Mouse (Mus musculus) lung, postnatal 25 days (tissue): ENCODE data around the gene Btbd10.

Source experiments
- DNase-seq: peaks from one replicate; pipeline ENCODE4 v3.0.0; 2022; ENCODE audit warnings: low spot score

Gene Btbd10

DNA sequence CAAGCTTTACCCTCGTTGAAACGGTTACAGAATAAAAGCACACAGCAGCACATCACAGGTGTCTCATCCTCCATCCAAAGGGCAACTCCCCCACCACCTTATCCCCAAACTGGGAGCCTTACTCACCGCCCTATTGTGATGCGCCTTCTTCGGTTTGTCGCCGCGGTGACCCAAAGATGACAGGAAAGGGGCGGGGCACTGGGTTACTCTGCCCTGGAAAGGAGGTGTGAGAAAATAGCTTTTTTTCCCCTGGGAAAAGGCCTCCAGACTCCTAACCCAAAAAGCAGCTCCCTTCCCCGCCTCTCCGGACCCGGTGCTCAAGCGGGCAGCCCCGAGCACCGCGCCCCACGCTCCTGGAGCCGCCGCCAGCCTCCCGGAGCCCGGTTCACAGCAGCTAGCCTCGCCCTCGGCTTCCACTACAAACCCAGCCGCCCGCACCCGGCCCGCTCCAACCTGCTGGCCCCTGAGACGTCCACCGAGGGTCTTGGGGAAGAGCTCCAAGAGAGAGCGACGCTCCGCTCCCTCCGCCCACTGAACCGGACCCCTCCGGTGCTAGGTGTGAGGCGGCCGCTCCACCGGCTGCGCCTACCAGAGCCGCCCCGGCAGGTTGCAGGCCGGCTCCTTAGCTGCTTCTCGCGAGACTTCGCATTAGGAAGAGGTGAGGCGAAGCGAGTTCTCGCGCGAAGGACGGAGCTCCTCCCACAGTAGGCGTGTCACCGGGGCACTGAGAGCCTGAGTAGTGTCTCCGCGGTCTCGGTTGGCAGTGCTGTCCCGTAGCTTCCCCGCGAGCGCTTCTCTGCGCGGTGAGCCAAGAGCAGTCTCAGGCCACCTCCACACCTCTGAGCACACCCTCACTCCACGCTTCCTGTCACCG, at the start of gene Btbd10:
Gene Btbd10, minus strand, starts transcription at position 647 of the 874 bp plus-strand sequence.
- DNase-seq, result peak; percentile 99

DNA sequence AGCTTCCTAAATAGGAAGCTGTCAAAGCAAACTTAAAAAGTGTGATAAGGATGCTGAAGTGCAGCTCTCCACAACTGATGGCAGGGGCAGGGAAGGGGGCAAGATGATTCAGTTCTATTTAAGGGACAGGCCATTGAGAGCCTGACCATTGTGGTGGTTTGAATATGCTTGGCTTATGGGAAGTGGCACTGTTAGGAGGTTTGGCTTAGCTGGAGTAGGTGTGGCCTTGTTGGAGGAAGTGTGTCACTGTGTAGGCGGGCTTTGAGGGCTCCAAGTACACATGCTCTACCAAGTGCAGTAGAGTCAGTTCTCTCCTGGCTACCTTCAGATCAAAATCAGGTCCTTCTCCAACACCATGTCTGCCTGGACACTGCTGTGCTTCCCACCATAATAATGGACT, 47.3 kb upstream of the Btbd10 start:
- DNase-seq, result no peak

DNA sequence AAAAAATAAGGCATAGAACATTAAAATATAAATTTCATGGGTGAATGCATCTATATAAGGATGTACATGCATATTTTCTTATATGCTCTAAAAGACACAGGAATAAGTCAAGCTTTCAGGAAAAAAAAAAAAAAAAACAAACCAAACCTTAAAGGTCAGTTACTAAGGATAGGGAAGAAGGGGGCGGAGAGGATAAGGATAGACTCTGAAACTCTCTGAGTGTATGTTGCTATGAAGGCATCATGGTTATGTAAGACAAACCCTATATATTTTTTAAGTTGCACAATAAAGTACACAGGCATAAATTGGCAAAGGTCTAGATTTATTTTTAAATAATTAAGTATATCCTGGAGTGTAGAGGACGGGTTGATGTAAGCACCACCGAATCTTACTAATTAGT, 46.1 kb upstream of the Btbd10 start:
- no peak for DNase-seq

DNA sequence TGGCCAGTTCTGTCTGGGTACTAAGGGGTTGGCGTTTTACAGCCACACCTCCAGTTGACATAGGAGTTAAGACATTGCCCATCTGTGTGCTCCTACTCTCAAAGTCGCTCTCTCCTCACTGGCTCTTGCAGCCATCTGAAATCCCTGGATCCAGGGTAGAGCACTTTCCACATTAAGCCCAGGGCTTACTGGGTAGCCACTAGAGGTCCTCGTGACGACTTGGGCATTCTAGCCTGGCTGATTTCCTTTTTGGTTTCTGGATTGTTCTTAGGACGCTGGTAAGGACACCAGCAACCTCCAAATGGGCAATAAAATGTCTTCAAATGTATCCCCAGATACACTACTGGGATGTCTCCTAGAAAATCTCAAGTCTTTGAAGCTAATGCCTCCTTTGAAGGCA, 39.5 kb upstream of the Btbd10 start:
- DNase-seq, result no peak

DNA sequence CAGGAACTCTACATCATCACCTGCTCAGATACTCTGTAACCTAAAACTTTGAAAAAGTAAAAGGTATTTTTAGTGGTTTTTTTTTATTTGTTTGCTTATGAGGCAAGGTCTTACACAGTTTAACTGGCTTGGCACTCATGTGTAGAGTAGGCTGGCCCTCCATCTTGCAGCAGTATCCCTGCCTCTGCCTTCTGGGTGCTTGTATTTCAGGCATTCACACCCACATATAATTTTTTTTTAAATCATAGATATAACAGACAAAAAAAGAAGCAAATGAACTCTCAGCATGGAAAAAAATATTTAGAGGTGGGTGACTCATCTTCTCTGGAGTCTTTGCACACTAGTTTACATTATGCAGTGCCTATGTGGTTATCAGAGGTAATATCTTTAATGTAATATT, 28.9 kb upstream of the Btbd10 start:
- no peak for DNase-seq

DNA sequence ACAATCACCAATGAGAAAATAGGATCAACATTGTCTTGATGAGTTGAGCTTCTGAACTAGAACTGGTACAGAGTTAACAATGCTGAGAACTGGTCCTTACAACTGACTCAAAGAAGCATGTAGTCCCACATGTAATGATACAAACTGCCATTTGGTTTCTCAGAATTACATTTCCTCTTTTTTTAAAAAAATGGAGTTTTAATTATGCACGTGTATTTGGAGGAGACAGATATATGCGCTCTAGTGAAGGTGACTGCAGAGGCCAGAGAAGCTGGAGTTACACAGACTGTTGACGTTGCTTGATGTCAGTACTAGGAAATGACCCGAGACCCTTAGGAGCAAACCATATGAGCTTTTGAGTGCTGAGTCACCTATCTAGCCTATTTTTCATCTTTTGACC, 27.5 kb upstream of the Btbd10 start:
- no peak for DNase-seq

DNA sequence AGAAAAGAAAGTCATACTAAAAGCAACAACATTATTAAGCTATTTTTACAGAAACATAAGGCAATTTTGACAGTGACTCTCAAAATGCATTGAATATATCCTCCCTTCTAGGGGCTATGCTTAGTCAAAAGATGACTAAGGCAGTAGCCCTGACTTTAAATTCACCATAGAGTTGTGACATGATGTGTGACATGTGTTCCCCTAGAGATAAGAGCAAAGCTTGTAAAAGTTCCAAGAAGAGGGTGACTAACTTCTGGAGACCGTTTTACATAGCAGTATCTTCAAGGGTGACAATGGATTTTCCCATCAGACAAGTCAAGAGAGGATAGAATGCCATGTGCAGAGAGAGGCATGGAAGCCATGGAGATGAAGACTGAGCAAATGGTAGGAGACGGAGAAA, 22.4 kb upstream of the Btbd10 start:
- DNase-seq, result no peak

DNA sequence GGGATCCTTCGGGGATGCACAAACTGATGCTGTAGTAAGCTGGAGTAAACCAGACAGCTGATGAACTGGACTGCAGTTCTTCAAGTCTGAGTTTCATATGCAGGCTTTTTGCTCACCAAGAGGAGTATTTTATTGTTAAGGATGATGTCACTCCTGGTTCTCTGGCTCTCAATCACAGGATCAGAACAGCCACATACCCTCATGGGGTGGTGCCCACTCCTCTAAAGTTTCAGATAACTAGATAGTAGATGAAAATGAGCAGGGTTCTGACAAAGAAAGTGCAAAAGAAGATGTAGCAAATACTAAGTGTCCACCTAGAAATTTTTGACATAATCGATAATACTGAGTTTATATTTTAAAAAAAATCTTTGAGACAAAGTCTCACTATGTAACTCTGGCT, 19.3 kb upstream of the Btbd10 start, which contains the start of gene Pth:
Gene Pth, minus strand, starts transcription at position 101 of the 400 bp plus-strand sequence.
- no peak for DNase-seq

DNA sequence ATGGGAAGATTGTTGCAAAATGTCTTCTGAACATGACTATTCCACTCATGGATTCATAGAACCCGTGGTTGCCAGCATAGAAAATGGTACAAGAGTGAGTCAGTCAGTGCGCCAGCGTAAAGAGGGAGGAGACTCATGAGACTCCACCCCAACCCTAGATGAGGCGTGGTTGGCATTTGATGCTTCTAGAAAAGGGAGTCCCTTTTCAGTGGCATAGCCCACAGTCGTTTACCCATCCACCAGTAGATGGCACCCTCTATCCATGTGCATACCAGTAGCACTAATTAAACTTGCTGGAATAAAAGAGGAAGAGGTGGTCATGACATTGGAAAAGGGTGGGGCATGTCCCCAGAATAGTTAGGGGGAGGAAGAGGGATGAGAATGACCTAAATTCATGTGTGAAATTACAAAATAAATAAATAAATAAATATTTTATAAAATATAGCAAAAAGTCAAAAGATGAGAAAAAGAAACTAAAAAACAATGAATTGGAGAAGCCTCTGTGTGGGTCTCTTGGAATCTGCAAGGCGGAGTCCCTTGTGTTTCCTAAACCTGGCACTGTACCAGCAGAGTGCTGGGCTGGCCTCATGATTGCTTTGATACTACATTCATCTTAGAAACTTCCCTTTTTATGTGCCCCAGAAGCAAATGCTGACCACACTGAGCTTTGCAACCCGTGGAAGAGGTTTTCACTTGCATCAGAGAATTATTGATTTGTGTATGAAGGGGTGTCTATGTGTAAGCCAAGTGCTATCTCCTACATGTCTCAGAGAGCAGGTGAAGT, 8.9 kb upstream of the Btbd10 start:
- DNase-seq, result peak; percentile 81

DNA sequence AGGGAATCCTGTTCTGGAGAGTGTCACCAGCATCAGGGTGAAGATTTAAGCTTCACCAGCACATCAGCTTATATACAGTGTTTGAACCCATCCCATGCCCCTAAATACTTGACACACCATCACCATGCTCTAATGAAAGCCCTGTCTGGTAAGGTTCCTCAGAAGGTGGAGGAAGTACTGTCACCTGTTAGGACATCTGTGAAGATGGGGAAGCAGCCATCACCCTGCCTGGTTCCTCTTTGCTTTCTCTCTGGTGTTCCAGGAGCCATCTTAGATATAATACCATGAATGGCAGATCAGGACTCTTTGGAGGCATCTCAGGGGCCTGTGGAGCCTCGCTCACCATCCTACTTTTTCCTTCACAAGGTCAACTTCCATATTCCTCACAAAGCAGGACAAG, 3.5 kb upstream of the Btbd10 start:
- DNase-seq, result no peak

DNA sequence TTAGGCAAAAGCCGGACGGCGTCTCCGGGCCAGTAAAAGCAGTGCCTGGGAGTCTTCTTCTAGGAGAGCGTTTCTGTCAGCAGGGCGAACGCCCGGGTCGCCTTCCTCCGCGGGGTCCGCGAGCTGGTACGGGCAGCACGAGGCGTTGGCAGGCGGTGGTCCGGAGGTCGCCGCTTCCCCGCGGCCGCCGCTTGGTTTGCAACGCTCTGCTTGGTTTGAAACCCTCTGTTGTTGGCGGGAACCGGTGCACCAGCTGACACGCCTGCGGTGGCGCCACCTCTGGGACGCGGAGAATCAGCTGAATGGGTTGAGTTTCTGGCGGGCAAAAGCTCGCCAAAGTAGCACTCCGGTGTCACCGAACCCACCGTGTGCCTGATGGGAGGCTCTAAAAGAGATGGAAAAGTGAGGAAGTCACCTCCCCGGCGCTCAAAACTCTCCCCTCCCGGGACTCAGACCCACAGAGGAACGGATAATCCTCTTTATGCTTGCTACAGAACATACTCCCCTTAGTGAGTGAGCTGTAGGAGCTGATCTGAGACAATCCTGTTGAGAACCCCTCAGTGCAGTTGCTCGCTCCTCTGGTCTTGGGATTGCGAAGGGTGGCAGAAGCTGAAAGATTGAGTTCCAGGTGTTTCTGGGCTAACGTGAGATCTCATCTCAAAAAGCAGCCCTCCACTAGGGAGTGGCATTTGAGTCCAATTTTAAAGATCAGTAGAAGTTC, 588 bp upstream of the Btbd10 start:
- DNase-seq, result peak; percentile 79

DNA sequence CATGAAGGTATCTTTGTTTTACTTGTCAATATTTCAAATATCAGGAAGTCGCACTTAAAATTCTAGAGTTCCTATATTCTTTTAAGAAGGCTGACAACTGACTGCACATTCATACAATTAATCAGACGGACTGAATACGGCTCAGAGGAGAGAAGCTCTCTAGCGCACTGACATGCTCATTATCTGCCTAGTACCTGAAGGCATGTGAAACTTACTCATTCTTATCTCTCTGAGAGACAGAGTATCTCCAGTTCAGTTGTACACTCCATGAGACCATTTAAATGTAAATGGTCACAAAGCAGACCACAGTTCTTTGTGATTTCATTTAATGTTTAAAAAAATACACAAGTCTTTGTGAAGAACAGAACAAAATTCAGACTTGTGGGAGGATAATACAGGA, 1.8 kb downstream of the Btbd10 start:
- no peak for DNase-seq

DNA sequence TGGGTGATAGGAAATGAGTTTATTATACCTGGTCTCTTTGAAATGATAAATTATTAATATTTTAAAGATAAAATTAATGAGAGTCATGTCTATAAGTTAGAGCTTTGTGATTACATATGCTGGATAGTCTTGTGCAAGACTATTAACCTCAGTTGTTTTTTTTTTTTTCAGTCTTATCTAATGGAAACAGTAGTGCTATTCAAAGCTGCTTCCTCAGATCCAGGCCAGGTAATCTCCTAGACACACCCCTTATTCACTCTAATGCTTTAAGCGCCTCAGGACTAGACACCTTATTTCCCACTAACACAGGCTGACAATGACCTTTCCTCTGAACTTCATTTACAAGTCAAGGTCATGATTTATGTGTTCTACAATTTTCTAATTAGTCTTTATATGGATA, 20.1 kb downstream of the Btbd10 start:
- no peak for DNase-seq

DNA sequence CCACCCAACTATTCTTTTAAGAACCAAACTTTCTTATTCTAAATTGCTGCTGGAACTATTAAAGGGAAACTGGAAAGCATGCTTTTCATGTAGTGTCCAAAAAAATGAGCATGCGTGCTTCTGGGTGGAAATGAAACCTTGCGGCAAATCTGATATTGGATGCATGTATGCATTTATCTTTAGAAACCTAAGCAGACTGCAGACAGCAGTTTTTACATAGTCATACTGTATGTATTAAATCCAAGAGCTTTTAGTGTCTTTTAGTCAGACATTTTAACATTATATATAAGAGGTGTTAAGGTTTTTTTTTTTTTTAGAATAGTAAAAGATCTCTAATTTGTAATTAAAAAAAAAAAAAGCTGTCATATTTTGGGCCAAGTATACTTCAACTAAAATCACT, 21.5 kb downstream of the Btbd10 start:
- no peak for DNase-seq

DNA sequence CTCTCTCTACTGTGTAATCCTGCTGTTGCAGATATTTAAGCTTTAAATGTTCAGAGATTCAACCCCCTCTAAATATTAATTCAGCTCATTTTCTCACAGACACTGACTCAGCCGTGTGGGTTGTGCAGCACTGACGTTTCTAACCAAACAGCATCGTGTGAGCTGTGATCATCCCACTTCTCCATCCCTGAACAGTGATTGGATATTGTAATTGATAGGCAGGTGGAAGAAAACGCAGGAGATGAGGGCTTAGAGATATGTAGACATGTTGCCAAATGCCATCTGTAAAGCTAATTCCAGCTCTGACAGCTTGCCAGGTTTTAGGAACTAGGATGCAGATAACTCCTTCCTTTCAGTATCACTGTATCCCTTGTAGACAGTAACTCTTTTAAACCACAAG, 21.9 kb downstream of the Btbd10 start:
- DNase-seq, result no peak

DNA sequence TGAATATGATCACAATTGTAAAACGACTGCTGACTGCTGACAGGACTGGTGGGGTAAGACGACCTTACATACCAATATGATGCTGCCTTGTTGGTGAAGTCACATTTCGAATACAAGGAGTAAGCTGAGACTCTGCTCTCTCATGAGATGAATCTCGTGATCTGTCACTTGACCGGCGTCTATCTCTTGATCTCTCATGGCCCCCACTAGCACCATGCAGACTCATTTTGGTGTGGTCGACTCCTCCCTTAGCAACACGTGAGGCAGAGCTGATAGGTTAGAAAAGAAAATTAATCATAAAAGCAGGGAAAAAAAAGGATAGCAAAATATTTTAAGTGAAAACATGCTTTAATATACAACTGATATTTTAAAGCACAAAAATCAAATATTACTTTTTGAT, 33.9 kb downstream of the Btbd10 start:
- DNase-seq, result no peak

DNA sequence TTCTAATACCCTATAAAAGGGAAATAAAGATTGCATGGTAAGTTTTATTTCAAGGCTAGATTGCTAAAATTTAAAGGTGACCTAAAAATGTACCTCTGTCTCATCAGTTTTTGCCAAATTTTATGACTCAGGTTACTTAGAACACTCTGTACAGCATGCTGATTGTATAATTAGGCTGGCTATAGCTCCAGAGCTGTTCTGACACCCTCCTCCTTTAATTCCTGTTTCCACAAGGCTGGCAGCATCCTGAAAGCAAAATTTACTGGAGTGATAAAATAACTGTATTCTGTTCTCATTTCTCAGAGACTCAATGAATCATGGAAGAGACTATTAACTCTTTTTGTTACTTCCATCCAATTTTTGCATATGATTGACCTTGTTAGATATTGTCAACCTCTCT, 35.2 kb downstream of the Btbd10 start:
- DNase-seq, result no peak

DNA sequence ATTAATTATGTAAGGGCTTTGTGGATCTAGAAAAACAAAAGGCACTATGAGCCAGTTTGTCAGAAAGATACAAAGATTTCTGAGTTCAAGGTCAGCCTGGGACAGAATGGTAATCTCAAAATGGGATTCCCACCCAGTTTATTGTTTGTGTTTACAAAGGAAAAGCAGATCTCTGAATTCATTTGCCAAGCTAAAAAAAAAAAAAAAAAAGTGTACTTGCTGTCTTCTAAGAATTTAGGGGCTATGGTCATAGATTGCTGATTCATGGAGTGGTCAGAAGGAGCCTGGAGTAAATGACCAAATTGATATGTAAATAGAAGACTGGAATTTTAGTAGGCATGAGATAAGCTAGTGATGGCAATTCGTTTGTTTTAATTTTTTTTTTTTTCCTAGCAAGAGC, 49.1 kb downstream of the Btbd10 start:
- no peak for DNase-seq

DNA sequence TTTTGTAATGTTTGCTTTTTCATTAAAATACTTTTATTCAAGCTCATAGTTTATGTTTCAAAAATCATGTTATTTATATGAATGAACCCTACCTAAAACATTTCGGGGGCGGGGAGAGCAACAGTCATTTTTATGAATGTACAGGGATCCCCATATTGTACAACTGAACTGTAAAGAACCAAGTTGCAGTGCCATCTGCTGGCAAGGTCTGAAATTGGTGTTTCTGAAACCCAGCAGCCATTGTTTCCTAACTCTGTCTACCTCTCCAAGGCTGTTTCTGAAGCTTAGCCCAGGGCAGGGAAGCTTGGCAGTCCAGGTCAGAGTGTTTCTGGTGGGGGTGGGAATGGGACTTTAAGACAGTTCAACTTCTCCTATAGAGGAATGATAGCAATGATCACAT, 57.4 kb downstream of the Btbd10 start:
- DNase-seq, result peak; percentile 48

DNA sequence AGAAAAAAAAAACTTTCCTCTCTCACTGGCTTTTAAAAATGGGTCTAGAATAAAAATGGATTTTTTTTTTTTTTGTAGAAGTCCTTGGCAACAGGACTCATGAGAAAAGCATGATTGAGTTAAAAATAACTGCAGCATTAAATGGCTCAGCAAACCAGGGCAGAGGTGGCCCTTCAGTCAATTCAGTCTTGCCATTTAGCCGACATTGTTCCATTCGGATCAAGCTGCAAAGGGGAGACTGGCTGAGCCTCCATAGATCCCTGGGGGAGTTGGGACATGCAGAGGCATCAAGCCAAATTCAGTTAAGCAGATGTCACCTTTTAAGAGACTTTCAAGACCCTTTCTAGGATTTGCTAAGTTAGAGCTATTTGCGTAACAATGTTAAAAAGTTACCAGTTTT, 59.1 kb downstream of the Btbd10 start:
- DNase-seq, result no peak

DNA sequence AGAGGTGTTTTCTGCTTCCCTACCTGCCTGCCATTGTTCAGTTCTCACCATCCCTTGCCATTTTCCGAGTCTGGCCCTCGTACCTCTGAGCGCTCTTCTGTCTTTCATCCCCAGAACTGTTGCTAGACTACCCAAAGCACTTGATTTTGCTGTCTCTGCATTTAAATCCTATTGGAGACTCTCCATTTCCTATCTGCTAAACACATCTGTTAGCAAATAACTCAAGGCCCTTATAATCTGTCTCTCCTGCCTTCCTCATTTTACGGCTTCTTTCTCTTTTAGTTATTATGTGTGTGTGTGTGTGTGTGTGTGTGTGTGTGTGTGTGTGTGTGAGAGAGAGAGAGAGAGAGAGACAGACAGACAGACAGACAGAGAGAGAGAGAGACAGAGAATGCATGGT, 71.4 kb downstream of the Btbd10 start:
- no peak for DNase-seq

DNA sequence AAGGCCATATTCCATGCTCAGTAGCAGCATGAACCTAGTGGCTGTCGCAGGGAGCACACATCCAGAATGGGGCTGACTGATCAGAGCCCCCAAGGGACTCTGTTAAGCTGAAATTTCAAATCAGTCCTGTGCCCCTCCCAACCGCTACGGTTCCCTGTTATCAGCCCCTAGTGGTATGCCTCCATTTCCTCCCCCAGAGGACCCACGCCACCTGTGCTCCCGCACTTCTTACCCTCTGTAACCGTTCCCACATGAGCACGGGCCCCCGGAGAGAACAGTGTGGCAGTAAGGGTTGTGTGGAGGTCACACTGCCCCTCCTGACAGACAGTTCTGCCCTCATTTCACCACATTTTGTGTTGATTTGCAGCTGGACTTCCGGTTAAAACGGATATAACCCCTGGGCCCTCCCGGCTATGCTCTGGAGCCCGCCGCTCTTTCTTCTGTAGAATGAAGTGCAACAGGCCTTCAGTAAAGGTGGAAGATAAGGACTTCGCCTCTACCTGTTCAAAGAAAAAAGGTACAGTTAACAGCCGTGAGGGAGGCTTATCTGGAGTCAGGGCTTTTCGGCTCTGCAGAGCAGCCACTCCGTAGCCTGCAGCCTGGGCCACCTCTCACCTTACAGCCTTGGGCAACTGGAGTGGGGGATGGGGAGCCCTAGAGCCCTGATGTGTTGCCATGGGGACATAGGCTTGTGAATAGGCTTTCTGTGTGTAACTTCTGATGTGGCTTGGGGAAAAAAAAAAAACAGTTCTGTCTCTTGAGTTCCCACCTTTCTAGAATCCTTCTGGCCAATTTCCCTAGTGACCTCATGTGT, 73.9 kb downstream of the Btbd10 start:
- no peak for DNase-seq
